Mouse (Mus musculus) hindbrain, embryonic 12.5 days (tissue): ENCODE measurements at regions not wholly inside any gene's neighbourhood (a gene's known extent, or its start where the extent isn't known, plus 50 kb on each side); places are given as distances from the start of the nearest gene placed in this dataset.

ENCODE experiments used
- ATAC-seq: fragments of 200-750 bp; cut with Nextera tagmentation; 2 replicates; pipeline ENCODE4 v1.8.0; 2017; ENCODE audit warnings: moderate TSS enrichment; ENCODE audit not compliant: low FRiP score
- H3K27ac ChIP-seq: fragments of 300-500 bp; sonication (generic); 2 replicates; pipeline ENCODE4 v1.5.1; 2016; ENCODE audit warnings: mild to moderate bottlenecking
- H3K27me3 ChIP-seq: fragments of 300-500 bp; sonication (generic); 2 replicates; pipeline ENCODE4 v1.6.1; 2016; ENCODE audit warnings: mild to moderate bottlenecking
- H3K36me3 ChIP-seq: fragments of 300-500 bp; sonication (generic); 2 replicates; pipeline ENCODE4 v1.6.1; 2016; ENCODE audit warnings: mild to moderate bottlenecking
- H3K4me1 ChIP-seq: fragments of 300-500 bp; sonication (generic); 2 replicates; pipeline ENCODE4 v1.6.1; 2016
- H3K4me2 ChIP-seq: fragments of 300-500 bp; sonication (generic); replicated peaks from 2 replicates; pipeline ENCODE4 v1.6.1; 2016; ENCODE audit warnings: mild to moderate bottlenecking
- H3K4me3 ChIP-seq: fragments of 300-500 bp; sonication (generic); 2 replicates; pipeline ENCODE4 v1.5.1; 2016; ENCODE audit warnings: mild to moderate bottlenecking
- H3K9ac ChIP-seq: fragments of 300-500 bp; sonication (generic); 2 replicates; pipeline ENCODE4 v1.6.1; 2016; ENCODE audit warnings: mild to moderate bottlenecking, moderate library complexity
- H3K9me3 ChIP-seq: fragments of 300-500 bp; sonication (generic); replicated peaks from 2 replicates; pipeline ENCODE4 v1.6.1; 2016; ENCODE audit warnings: mild to moderate bottlenecking
- WGBS: fragments of 180-500 bp; shearing (Covaris S2); methylation state at CpG from one replicate; pipeline ENCODE4 v1.1.7; 2016; 5-methylcytosine and 5-hydroxymethylcytosine counted together

- Histone ChIP-seq H3K4me1 (no peaks in the 10 kb centered on the region; the same call in 1 of the 2 replicates), H3K4me2 (no peak overlapping the region), H3K36me3 (no peaks in the 10 kb centered on the region), H3K4me3 (no peak overlapping the region), H3K27ac (no peak overlapping the region), H3K27me3 (no peaks in the 10 kb centered on the region), H3K9ac (no peak overlapping the region), H3K9me3 (no peaks in the 10 kb centered on the region)
- ATAC-seq = no peak
- WGBS = 92% methylated on average over 2 of the region's 2 CpGs
These were observed 177.5 kb upstream of the Lyplal1 start for GRCm38 (mm10) chr1:186294635-186295034.

- H3K27me3 ChIP-seq = no peaks in the 10 kb centered on the region
- no peaks in the 10 kb centered on the region for H3K36me3 ChIP-seq
- H3K27ac ChIP-seq = no peak overlapping the region
- no peak overlapping the region for H3K9ac ChIP-seq
- H3K9me3 ChIP-seq = no peaks in the 10 kb centered on the region
- H3K4me2 ChIP-seq = no peak overlapping the region
- no peak overlapping the region for H3K4me3 ChIP-seq
- 86% methylated on average over 2 of the region's 2 CpGs for WGBS
- no peak for ATAC-seq
- no peaks in the 10 kb centered on the region; the same call in 1 of the 2 replicates for H3K4me1 ChIP-seq
These were observed 172.0 kb upstream of the Lyplal1 start for GRCm38 (mm10) chr1:186289117-186289516.

- 86% methylated on average over 8 of the region's 8 CpGs for WGBS
- Histone ChIP-seq H3K36me3 (no peaks in the 10 kb centered on the region), H3K4me2 (no peak overlapping the region), H3K9ac (no peak overlapping the region), H3K4me1 (no peaks in the 10 kb centered on the region; the same call in 1 of the 2 replicates), H3K27me3 (no peaks in the 10 kb centered on the region), H3K27ac (no peak overlapping the region), H3K9me3 (no peaks in the 10 kb centered on the region), H3K4me3 (no peak overlapping the region)
- ATAC-seq = no peak
These were observed 170.7 kb upstream of the Lyplal1 start for GRCm38 (mm10) chr1:186287831-186288230.

- 27% methylated on average over 4 of the region's 4 CpGs for WGBS
- Histone ChIP-seq H3K9me3 (no peaks in the 10 kb centered on the region), H3K9ac (no peak overlapping the region), H3K4me1 (no peaks in the 10 kb centered on the region; the same call in 1 of the 2 replicates), H3K4me3 (no peak overlapping the region), H3K4me2 (no peak overlapping the region), H3K27ac (no peak overlapping the region), H3K27me3 (no peaks in the 10 kb centered on the region), H3K36me3 (no peaks in the 10 kb centered on the region)
- ATAC-seq = no peak
These were observed 169.3 kb upstream of the Lyplal1 start for GRCm38 (mm10) chr1:186286401-186286800.

- no peaks in the 10 kb centered on the region for H3K36me3 ChIP-seq
- H3K4me3 ChIP-seq = no peak overlapping the region
- peaks cover 3% of the 10 kb centered on the region for H3K4me1 ChIP-seq
- H3K27me3 ChIP-seq = no peaks in the 10 kb centered on the region
- WGBS = 52% methylated on average over 11 of the region's 11 CpGs
- H3K27ac ChIP-seq = no peak overlapping the region
- H3K4me2 ChIP-seq = peak overlapping the region; percentile 24; the same call in 1 of the 2 replicates
- H3K9me3 ChIP-seq = no peaks in the 10 kb centered on the region
- no peak for ATAC-seq
- no peak overlapping the region for H3K9ac ChIP-seq
These were observed 161.0 kb upstream of the Lyplal1 start for GRCm38 (mm10) chr1:186277981-186278634.

- Histone ChIP-seq H3K36me3 (no peaks in the 10 kb centered on the region), H3K4me2 (no peak overlapping the region), H3K4me3 (no peak overlapping the region), H3K4me1 (no peaks in the 10 kb centered on the region), H3K27me3 (no peaks in the 10 kb centered on the region), H3K27ac (no peak overlapping the region), H3K9me3 (no peaks in the 10 kb centered on the region), H3K9ac (no peak overlapping the region)
- ATAC-seq = no peak
- 56% methylated on average over 2 of the region's 2 CpGs for WGBS
These were observed 154.3 kb upstream of the Lyplal1 start for GRCm38 (mm10) chr1:186271436-186271835.

GRCm38 (mm10) chr1:186267317-186267716, 150.2 kb upstream of the Lyplal1 start:
- H3K4me1 ChIP-seq = peaks cover 4% of the 10 kb centered on the region; the same call in 1 of the 2 replicates
- H3K36me3 ChIP-seq = no peaks in the 10 kb centered on the region
- WGBS = 65% methylated on average over 2 of the region's 2 CpGs
- no peak overlapping the region for H3K9ac ChIP-seq
- H3K9me3 ChIP-seq = no peaks in the 10 kb centered on the region
- H3K4me3 ChIP-seq = no peak overlapping the region
- H3K4me2 ChIP-seq = no peak overlapping the region
- no peak for ATAC-seq
- no peak overlapping the region for H3K27ac ChIP-seq
- H3K27me3 ChIP-seq = no peaks in the 10 kb centered on the region

- no peak overlapping the region for H3K27ac ChIP-seq
- no peaks in the 10 kb centered on the region for H3K36me3 ChIP-seq
- no peak overlapping the region for H3K4me2 ChIP-seq
- H3K4me3 ChIP-seq = no peak overlapping the region
- H3K27me3 ChIP-seq = no peaks in the 10 kb centered on the region
- no peak for ATAC-seq
- H3K9me3 ChIP-seq = no peaks in the 10 kb centered on the region
- H3K9ac ChIP-seq = no peak overlapping the region
- WGBS = 48% methylated on average over 3 of the region's 3 CpGs
- H3K4me1 ChIP-seq = peaks cover 14% of the 10 kb centered on the region
These were observed 147.5 kb upstream of the Lyplal1 start for GRCm38 (mm10) chr1:186264639-186265038.

- H3K36me3 ChIP-seq = no peaks in the 10 kb centered on the region
- peaks cover 14% of the 10 kb centered on the region for H3K4me1 ChIP-seq
- no peak overlapping the region for H3K27ac ChIP-seq
- 76% methylated on average over 7 of the region's 7 CpGs for WGBS
- ATAC-seq = no peak
- no peaks in the 10 kb centered on the region for H3K27me3 ChIP-seq
- H3K9me3 ChIP-seq = no peaks in the 10 kb centered on the region
- H3K4me2 ChIP-seq = no peak overlapping the region
- no peak overlapping the region for H3K9ac ChIP-seq
- H3K4me3 ChIP-seq = no peak overlapping the region
These were observed 146.8 kb upstream of the Lyplal1 start for GRCm38 (mm10) chr1:186263955-186264354.

- H3K27me3 ChIP-seq = no peaks in the 10 kb centered on the region
- no peak overlapping the region for H3K4me3 ChIP-seq
- no peak overlapping the region for H3K4me2 ChIP-seq
- 78% methylated on average over 3 of the region's 3 CpGs for WGBS
- no peak for ATAC-seq
- H3K9me3 ChIP-seq = no peaks in the 10 kb centered on the region
- H3K4me1 ChIP-seq = peaks cover 14% of the 10 kb centered on the region
- H3K9ac ChIP-seq = no peak overlapping the region
- no peaks in the 10 kb centered on the region for H3K36me3 ChIP-seq
- no peak overlapping the region for H3K27ac ChIP-seq
These were observed 146.1 kb upstream of the Lyplal1 start for GRCm38 (mm10) chr1:186263196-186263595.

- no peak overlapping the region for H3K9ac ChIP-seq
- H3K4me3 ChIP-seq = no peak overlapping the region
- ATAC-seq = no peak
- H3K27ac ChIP-seq = no peak overlapping the region
- WGBS = 68% methylated on average over 6 of the region's 6 CpGs
- H3K9me3 ChIP-seq = no peaks in the 10 kb centered on the region
- H3K4me2 ChIP-seq = no peak overlapping the region
- peaks cover 18% of the 10 kb centered on the region for H3K4me1 ChIP-seq
- H3K36me3 ChIP-seq = no peaks in the 10 kb centered on the region
- H3K27me3 ChIP-seq = no peaks in the 10 kb centered on the region
These were observed 144.9 kb upstream of the Lyplal1 start for GRCm38 (mm10) chr1:186262040-186262439.

- no peaks in the 10 kb centered on the region for H3K36me3 ChIP-seq
- ATAC-seq = peak; percentile 82
- no peak overlapping the region for H3K4me3 ChIP-seq
- H3K4me2 ChIP-seq = no peak overlapping the region
- no peaks in the 10 kb centered on the region for H3K9me3 ChIP-seq
- peak overlapping the region; percentile 0; the same call in 1 of the 2 replicates for H3K27ac ChIP-seq
- 31% methylated on average over 4 of the region's 4 CpGs for WGBS
- no peak overlapping the region for H3K9ac ChIP-seq
- H3K4me1 ChIP-seq = peaks cover 18% of the 10 kb centered on the region
- no peaks in the 10 kb centered on the region for H3K27me3 ChIP-seq
These were observed 144.3 kb upstream of the Lyplal1 start for GRCm38 (mm10) chr1:186261326-186261833.

GRCm38 (mm10) chr1:186257611-186258010, 140.5 kb upstream of the Lyplal1 start:
- Histone ChIP-seq H3K9ac (no peak overlapping the region), H3K9me3 (no peaks in the 10 kb centered on the region), H3K4me2 (no peak overlapping the region), H3K4me1 (peaks cover 22% of the 10 kb centered on the region), H3K36me3 (no peaks in the 10 kb centered on the region), H3K27ac (no peak overlapping the region), H3K27me3 (no peaks in the 10 kb centered on the region), H3K4me3 (no peak overlapping the region)
- 61% methylated on average over 1 of the region's 1 CpGs for WGBS
- ATAC-seq = no peak
